Mouse (Mus musculus) erythroblast, embryonic 14.5 days (primary cell): Measurements from ENCODE around the gene 4931409K22Rik.

Experiments used
- GATA1 ChIP-seq: IDR thresholded peaks from 2 replicates; pipeline ENCODE4 v1.6.1; 2012; ENCODE audit warnings: low read length, inconsistent platforms, mixed read lengths
- TAL1 ChIP-seq: IDR thresholded peaks from 3 replicates; pipeline ENCODE4 v1.6.1; 2012; ENCODE audit warnings: low read length, inconsistent platforms, mixed read lengths

DNA sequence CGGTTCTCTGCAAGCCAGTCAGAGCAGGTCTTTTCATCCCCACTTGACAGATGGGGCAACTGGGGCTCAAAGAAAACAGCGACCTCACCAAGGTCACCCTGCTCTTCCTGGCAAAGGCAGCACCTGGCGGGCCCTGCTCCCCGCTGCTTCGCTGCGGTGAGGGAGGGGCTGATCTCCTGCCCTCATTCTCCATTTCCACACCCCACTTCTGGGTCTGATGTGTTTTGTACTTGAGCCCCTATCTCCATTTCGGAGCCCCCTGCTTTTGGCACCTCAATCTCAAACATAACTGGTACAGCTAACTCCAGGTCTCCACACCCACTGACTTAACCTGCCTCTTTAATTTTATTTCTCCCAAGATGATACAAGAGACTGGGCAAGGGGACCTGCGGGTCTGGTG, 42.5 kb upstream of the 4931409K22Rik start:
- TF ChIP-seq TAL1 (no peak), GATA1 (no peak)
